Mouse (Mus musculus): ENCODE measurements around the gene Ppfibp2.

DNA sequence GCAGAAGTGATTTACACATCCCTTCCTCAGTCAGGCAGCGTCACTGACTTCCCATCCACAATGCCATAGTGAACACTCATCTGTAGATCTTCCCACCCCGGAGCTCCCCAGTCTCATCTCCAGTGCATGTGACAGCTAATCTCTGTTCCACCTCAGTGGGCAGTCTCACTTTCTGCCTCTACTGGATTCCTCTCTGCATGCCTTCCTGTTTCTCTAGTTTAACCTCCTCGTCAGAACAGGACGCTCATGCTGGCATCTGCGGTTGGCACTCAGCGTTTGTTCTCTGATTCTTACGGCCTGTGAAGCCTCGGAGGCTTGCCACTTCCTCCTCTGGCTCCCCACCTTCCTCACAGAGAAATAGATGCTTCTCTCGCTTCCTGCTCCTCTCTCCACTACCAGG, 112.6 kb downstream of the Ppfibp2 start:
- TF ChIP-seq FLI1 (IDR thresholded peaks at IDR 0.05; ENCODE audit: low read length) (no peak), GATA1 (IDR thresholded peaks at IDR 0.05; ENCODE audit: borderline replicate concordance, low read length) (no peak)
